Mouse (Mus musculus): ENCODE measurements at regions not wholly inside any gene's neighbourhood (a gene's known extent, or its start where the extent isn't known, plus 50 kb on each side); places are given as distances from the start of the nearest gene placed in this dataset.

- TF ChIP-seq CTCF (IDR thresholded peaks at IDR 0.05; ENCODE audit: borderline replicate concordance, insufficient read depth, low read length) (no peak), POLR2A (IDR thresholded peaks at IDR 0.05; ENCODE audit: low read depth, low read length) (no peak)
Measured at GRCm38 (mm10) chr19:35755494-35755893, 301.8 kb downstream of the Htr7 start.

Measured in embryonic fibroblast, embryonic 13.5 days (primary cell).